Mouse (Mus musculus) heart, embryonic 13.5 days (tissue): ENCODE measurements around the gene Osbpl7. TPM values are rescaled to one million over a fixed set of nuclear protein-coding genes. Genes with fewer than 3 reads are reported as not detected.

Experiments used
- ATAC-seq: fragments of 200-750 bp; cut with Nextera tagmentation; 2 replicates; pipeline ENCODE4 v1.8.0; 2017; ENCODE audit warnings: moderate TSS enrichment; ENCODE audit not compliant: insufficient number of reproducible peaks, low FRiP score, low TSS enrichment; ENCODE audit errors: extremely low read depth
- H3K27ac ChIP-seq: fragments of 300-500 bp; sonication (generic); replicated peaks from 2 replicates; pipeline ENCODE4 v1.5.1; 2015; ENCODE audit warnings: moderate library complexity, mild to moderate bottlenecking, inconsistent platforms
- H3K27me3 ChIP-seq: fragments of 300-500 bp; sonication (generic); replicated peaks from 2 replicates; pipeline ENCODE4 v1.6.1; 2015; ENCODE audit warnings: mild to moderate bottlenecking, inconsistent platforms
- H3K36me3 ChIP-seq: fragments of 300-500 bp; sonication (generic); 2 replicates; pipeline ENCODE4 v1.6.1; 2015; ENCODE audit warnings: mild to moderate bottlenecking, inconsistent platforms
- H3K4me1 ChIP-seq: fragments of 300-500 bp; sonication (generic); 2 replicates; pipeline ENCODE4 v1.6.1; 2015; ENCODE audit warnings: inconsistent platforms
- H3K4me2 ChIP-seq: fragments of 300-500 bp; sonication (generic); 2 replicates; pipeline ENCODE4 v1.6.1; 2015; ENCODE audit warnings: inconsistent platforms, mild to moderate bottlenecking, moderate library complexity
- H3K4me3 ChIP-seq: fragments of 300-500 bp; sonication (generic); 2 replicates; pipeline ENCODE4 v1.5.1; 2015; ENCODE audit warnings: moderate library complexity, mild to moderate bottlenecking, inconsistent platforms
- H3K9ac ChIP-seq: fragments of 300-500 bp; sonication (generic); 2 replicates; pipeline ENCODE4 v1.6.1; 2015; ENCODE audit warnings: inconsistent platforms, mild to moderate bottlenecking, moderate library complexity
- H3K9me3 ChIP-seq: fragments of 300-500 bp; sonication (generic); 2 replicates; pipeline ENCODE4 v1.6.1; 2016; ENCODE audit warnings: inconsistent platforms
- WGBS: fragments of 180-500 bp; shearing (Covaris S2); methylation state at CpG from one replicate; pipeline ENCODE4 v1.1.7; 2015; ENCODE audit warnings: mixed read lengths; 5-methylcytosine and 5-hydroxymethylcytosine counted together
- polyA plus RNA-seq: library from polyadenylated mRNA; unstranded; fragments of >200 nt; fragmentation: Nextera tagmentation; extraction: Ambion mirVana; gene quantifications from 2 replicates; pipeline ENCODE4 v1.2.1, GENCODE M21; 2015

Gene Osbpl7
- polyA plus RNA-seq, 1 experiment from 2014 or later: 6.5 TPM

- Histone ChIP-seq H3K9ac (peak within 1 kb of the TSS; percentile 93), H3K27me3 (peaks cover 6% of the 10 kb centered on the region; the same call in 1 of the 2 replicates), H3K4me1 (peaks cover 17% of the 10 kb centered on the region), H3K9me3 (no peaks in the 10 kb centered on the region), H3K27ac (peak within 1 kb of the TSS; percentile 70; the same call in 1 of the 2 replicates), H3K4me2 (peak within 1 kb of the TSS; percentile 95), H3K36me3 (peaks cover 26% of the 10 kb centered on the region), H3K4me3 (peak within 1 kb of the TSS; percentile 73)
- WGBS: under 1% methylated on average over 47 of the region's 48 CpGs
- peak; percentile 83 for ATAC-seq
These were observed 9.2 kb upstream of the Osbpl7 start, which contains the start of the genes Lrrc46 and Mrpl10 for GRCm38 (mm10) chr11:97041022-97041899. Lrrc46 (minus strand) TSS chr11:97041407. Mrpl10 (plus strand) TSS chr11:97041560.

DNA sequence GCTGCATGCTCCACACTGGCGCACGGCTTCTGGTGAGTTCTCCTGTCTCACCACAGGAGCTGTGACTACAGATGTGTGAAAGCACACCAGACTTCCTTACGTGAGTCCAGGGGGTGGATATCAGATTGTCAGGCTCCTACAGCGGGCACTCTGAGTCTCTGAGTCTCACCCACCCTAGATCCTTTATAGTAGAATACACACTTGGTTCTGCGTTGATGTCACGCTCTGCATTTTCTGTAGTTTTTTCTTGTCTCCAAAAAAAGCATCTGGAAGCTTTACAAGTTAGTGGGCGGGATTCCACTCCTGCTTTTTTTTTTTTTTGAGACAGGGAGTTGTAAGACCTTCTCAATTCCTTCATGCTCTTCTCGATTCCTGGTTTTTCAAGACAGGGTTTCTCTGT lies 5.5 kb upstream of the Osbpl7 start:
- ATAC-seq: no peak
- H3K4me1 ChIP-seq: peaks cover 18% of the 10 kb centered on the region
- no peaks in the 10 kb centered on the region for H3K27me3 ChIP-seq
- no peak overlapping the region for H3K4me2 ChIP-seq
- no peak overlapping the region for H3K4me3 ChIP-seq
- no peak overlapping the region for H3K9ac ChIP-seq
- no peak overlapping the region for H3K27ac ChIP-seq
- no peaks in the 10 kb centered on the region for H3K9me3 ChIP-seq
- WGBS: 89% methylated on average over 8 of the region's 8 CpGs
- H3K36me3 ChIP-seq: peaks cover 53% of the 10 kb centered on the region

DNA sequence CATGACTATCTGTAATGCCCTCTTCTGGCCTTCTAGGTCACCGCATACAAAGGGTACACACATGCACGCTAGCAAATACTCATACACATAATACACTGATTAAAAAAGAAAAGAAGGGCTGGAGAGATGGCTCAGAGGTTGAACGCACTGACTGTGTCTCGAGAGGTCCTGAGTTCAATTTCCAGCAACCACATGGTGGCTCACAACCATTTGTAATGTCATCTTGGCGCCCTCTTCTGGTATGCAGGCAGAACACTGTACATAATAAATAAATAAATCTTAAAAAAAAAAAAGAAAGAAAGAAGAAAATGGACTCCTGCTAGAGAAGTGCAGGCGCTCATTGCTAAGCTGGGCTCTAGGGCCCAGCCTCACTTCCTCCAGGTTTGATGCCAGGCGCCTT lies 4.6 kb upstream of the Osbpl7 start:
- H3K4me2 ChIP-seq: no peak overlapping the region
- no peak for ATAC-seq
- WGBS: 80% methylated on average over 7 of the region's 7 CpGs

GRCm38 (mm10) chr11:97048090-97048650 lies 2.3 kb upstream of the Osbpl7 start:
- Histone ChIP-seq H3K27ac (no peak overlapping the region), H3K36me3 (peaks cover 60% of the 10 kb centered on the region), H3K9me3 (no peaks in the 10 kb centered on the region), H3K27me3 (no peaks in the 10 kb centered on the region), H3K4me3 (no peak overlapping the region), H3K9ac (no peak overlapping the region), H3K4me1 (peaks cover 24% of the 10 kb centered on the region), H3K4me2 (no peak overlapping the region)
- WGBS: 74% methylated on average over 8 of the region's 8 CpGs
- no peak for ATAC-seq

More for the DNA sequence above, 4.6 kb upstream of the Osbpl7 start:
- H3K9ac ChIP-seq: no peak overlapping the region
- H3K9me3 ChIP-seq: no peaks in the 10 kb centered on the region
- H3K4me3 ChIP-seq: no peak overlapping the region
- peaks cover 18% of the 10 kb centered on the region for H3K4me1 ChIP-seq
- no peak overlapping the region for H3K27ac ChIP-seq
- peaks cover 53% of the 10 kb centered on the region for H3K36me3 ChIP-seq
- no peaks in the 10 kb centered on the region for H3K27me3 ChIP-seq

- no peak overlapping the region for H3K4me2 ChIP-seq
- WGBS: 78% methylated on average over 6 of the region's 6 CpGs
- H3K27me3 ChIP-seq: no peaks in the 10 kb centered on the region
- H3K9me3 ChIP-seq: no peaks in the 10 kb centered on the region
- no peak for ATAC-seq
- no peak overlapping the region for H3K4me3 ChIP-seq
- no peak overlapping the region for H3K27ac ChIP-seq
- peaks cover 63% of the 10 kb centered on the region for H3K36me3 ChIP-seq
- H3K4me1 ChIP-seq: peaks cover 24% of the 10 kb centered on the region
- H3K9ac ChIP-seq: 0 out of 2 replicates have a peak overlapping the region, but pooled peaks have one; percentile 91
These were observed 839 bp upstream of the Osbpl7 start for GRCm38 (mm10) chr11:97049492-97050085.

- Histone ChIP-seq H3K4me3 (peak overlapping the region; percentile 79), H3K9ac (peak overlapping the region; percentile 91), H3K4me1 (peaks cover 24% of the 10 kb centered on the region), H3K27me3 (no peaks in the 10 kb centered on the region), H3K27ac (peak overlapping the region; percentile 61), H3K36me3 (peaks cover 63% of the 10 kb centered on the region), H3K9me3 (no peaks in the 10 kb centered on the region), H3K4me2 (peak overlapping the region; percentile 98)
- 25% methylated on average over 13 of the region's 13 CpGs for WGBS
- no peak for ATAC-seq
These were observed 637 bp downstream of the Osbpl7 start for GRCm38 (mm10) chr11:97050944-97051586.

- Histone ChIP-seq H3K4me2 (peak overlapping the region; percentile 98), H3K27me3 (no peaks in the 10 kb centered on the region), H3K9me3 (no peaks in the 10 kb centered on the region), H3K4me3 (peak overlapping the region; percentile 79), H3K9ac (peak overlapping the region; percentile 91), H3K36me3 (peaks cover 65% of the 10 kb centered on the region), H3K27ac (no peak overlapping the region), H3K4me1 (peaks cover 24% of the 10 kb centered on the region)
- no peak for ATAC-seq
- WGBS: 27% methylated on average over 11 of the region's 11 CpGs
These were observed 1.8 kb downstream of the Osbpl7 start for GRCm38 (mm10) chr11:97052219-97052646.

- no peak overlapping the region for H3K4me2 ChIP-seq
- WGBS: 50% methylated on average over 9 of the region's 9 CpGs
- H3K9ac ChIP-seq: no peak overlapping the region
- ATAC-seq: no peak
- H3K4me1 ChIP-seq: peaks cover 18% of the 10 kb centered on the region
- no peaks in the 10 kb centered on the region for H3K27me3 ChIP-seq
- H3K36me3 ChIP-seq: peaks cover 69% of the 10 kb centered on the region
- H3K27ac ChIP-seq: peak overlapping the region; percentile 40; the same call in 1 of the 2 replicates
- H3K9me3 ChIP-seq: no peaks in the 10 kb centered on the region
- no peak overlapping the region for H3K4me3 ChIP-seq
These were observed 13.0 kb downstream of the Osbpl7 start for GRCm38 (mm10) chr11:97063274-97063920.

DNA sequence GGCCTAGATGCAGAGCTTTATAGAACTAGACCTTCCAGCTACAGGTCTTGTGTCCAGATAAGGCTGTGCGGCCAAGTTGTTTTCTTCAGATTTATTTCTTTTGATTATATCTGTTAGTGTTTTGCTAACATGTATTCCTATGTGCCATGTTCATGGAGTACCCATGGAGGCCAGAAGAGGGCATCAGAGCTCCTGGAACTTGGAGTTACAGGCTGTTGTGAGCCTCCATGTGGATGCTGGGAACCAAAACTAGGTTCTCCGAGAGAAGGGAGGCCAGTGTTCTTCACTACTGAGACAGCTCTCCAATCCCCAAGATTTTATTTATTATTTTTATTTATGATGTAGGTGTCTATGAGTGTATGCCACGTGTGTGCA lies 13.5 kb downstream of the Osbpl7 start:
- H3K27ac ChIP-seq: peak overlapping the region; percentile 40; the same call in 1 of the 2 replicates
- no peak overlapping the region for H3K4me2 ChIP-seq
- no peak for ATAC-seq
- no peak overlapping the region for H3K9ac ChIP-seq
- H3K27me3 ChIP-seq: no peaks in the 10 kb centered on the region
- WGBS: 73% methylated on average over 3 of the region's 3 CpGs
- peaks cover 18% of the 10 kb centered on the region for H3K4me1 ChIP-seq
- H3K4me3 ChIP-seq: no peak overlapping the region
- no peaks in the 10 kb centered on the region for H3K9me3 ChIP-seq
- peaks cover 70% of the 10 kb centered on the region for H3K36me3 ChIP-seq

DNA sequence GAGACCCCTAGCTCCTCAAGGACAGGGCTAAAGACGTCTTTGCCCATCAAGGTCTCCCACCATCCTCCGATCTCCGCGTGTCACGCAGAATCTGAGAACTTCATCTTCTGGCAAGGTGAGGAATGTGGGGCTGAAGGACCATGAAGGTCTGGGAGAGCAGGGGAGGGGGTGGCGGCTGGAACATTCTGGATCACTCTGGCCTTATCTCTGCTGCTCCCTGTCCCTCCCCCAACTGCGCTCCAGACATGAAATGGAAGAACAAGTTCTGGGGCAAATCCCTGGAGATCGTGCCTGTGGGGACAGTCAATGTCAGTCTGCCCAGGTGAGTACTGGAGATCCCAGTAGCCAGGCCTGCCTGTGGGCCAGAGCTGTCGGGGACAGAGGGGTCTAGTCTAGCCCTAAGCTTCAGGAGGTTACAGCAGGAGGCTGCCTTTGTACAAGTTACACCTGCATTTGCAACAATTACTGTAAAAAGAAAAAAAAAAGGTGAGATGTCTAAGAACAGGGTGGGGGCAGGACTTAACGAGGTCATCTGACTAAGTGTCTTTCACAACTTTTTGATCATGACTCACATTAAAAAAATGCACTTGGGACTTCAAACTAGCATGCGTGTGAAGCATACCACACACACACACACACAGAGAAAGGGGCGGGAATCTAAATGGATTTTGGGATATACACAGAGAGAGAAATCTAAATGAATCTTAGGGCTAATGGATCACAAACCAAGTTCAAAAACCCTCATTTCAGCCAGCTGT lies 15.3 kb downstream of the Osbpl7 start:
- Histone ChIP-seq H3K9ac (0 out of 2 replicates have a peak overlapping the region, but pooled peaks have one; percentile 28), H3K4me3 (no peak overlapping the region), H3K36me3 (peaks cover 53% of the 10 kb centered on the region), H3K27ac (no peak overlapping the region), H3K27me3 (no peaks in the 10 kb centered on the region), H3K4me1 (peaks cover 21% of the 10 kb centered on the region), H3K9me3 (no peaks in the 10 kb centered on the region), H3K4me2 (no peak overlapping the region)
- ATAC-seq: no peak
- WGBS: 61% methylated on average over 12 of the region's 12 CpGs
